Mouse (Mus musculus) kidney, adult 2 months (tissue): Measurements from ENCODE around the gene Epas1.

Experiments
- CTCF ChIP-seq: fragments of 200-500 bp; conservative IDR thresholded peaks from 2 replicates; pipeline ENCODE4 v1.5.1; 2011; ENCODE audit warnings: low read depth, mild to moderate bottlenecking, control low read depth, low read length, moderate library complexity, mixed read lengths; ENCODE audit not compliant: insufficient read depth, insufficient read length
- POLR2A ChIP-seq: fragments of 200-500 bp; IDR thresholded peaks from one replicate; pipeline ENCODE4 v1.6.1; 2011; ENCODE audit warnings: low read depth, low read length, control low read depth

GRCm38 (mm10) chr17:86733644-86734043, 19.9 kb upstream of the Epas1 start:
- no peak for TF ChIP-seq CTCF
- TF ChIP-seq POLR2A: no peak
